ENCODE assay signal across 9 mouse cellular contexts in the genomic region with DNA sequence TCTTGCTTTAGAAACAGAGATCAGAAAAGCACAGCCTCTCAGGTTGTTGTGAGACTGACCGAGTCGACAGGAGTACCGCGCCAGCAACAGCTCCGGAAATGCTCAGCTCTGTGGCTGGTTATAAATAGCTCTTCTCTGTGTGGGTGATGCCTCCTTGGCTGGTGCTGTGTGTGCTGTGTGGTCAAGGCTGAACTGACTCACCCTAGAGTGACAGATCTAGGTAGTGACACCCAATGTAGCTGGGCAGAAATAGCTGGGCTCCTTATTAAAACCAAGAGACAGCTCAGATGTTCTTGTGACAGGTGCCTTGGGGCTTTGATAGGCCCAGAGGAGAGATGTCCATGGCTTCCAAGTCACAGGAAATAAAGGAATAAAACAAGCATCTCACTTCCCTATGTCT.
DNase-seq lines count a peak whose midpoint lies in the region; ATAC-seq and TF ChIP-seq lines count a peak whose summit lies in the region.
"Had no signal": no experiment of that assay in that cellular context is flagged by ENCODE, and none has a peak within 500 bp of the region (broad histone marks: within the 10 kb centered on the region; RNA-seq: fewer than 3 reads in every experiment).

No protein-coding gene starts in this region.

- WGBS in intestine, embryonic 15.5 days: 80% methylated on average over 5 of the region's 5 CpGs
- 90% methylated on average over 5 of the region's 5 CpGs for WGBS in midbrain, embryonic 15.5 days

- TF ChIP-seq RAD21 in CH12.LX (IDR thresholded peaks at IDR 0.05; ENCODE audit: low read depth, low read length): no peak; the same call in none of the 2 replicates

- H3K27ac ChIP-seq in CH12.LX (ENCODE audit: insufficient read depth, low read depth): no peak overlapping the region
- H3K27ac ChIP-seq in intestine, embryonic 15.5 days: no peak overlapping the region
- H3K27ac ChIP-seq in midbrain, embryonic 15.5 days: no peak overlapping the region
- H3K27ac ChIP-seq: kidney, postnatal 0 days had no signal

- no peak for TF ChIP-seq CTCF in CH12.LX (conservative IDR thresholded peaks at IDR 0.05 in 1 of 2, IDR thresholded peaks at IDR 0.05 in 1 of 2; ENCODE audit: low read depth in 2 of 2, low read length in 2 of 2)

- peak; percentile 79 for DNase-seq in 3T3-L1 (ENCODE audit: low read depth, low spot score)
- peak; percentile 93 for DNase-seq in CH12.LX (ENCODE audit: extremely low read depth)
- DNase-seq in cerebellum, postnatal 25 days: peak; percentile 59 to 75
- DNase-seq in heart, postnatal 10 days: peak; percentile 53 to 61
- peak; percentile 23 for DNase-seq in right cerebral cortex, postnatal 14 days
- DNase-seq in testis, postnatal 10 days (ENCODE audit: low spot score): no peak

- H3K36me3 ChIP-seq in CH12.LX (replicated peaks in 1 of 2; ENCODE audit: control insufficient read depth in 1 of 2, insufficient read depth in 1 of 2, low read length in 1 of 2): no peaks in the 10 kb centered on the region
- H3K36me3 ChIP-seq in intestine, embryonic 15.5 days: no peaks in the 10 kb centered on the region
- H3K36me3 ChIP-seq in midbrain, embryonic 15.5 days (replicated peaks): no peaks in the 10 kb centered on the region

- H3K4me2 ChIP-seq in CH12.LX (ENCODE audit: insufficient read depth, low read depth, poor library complexity, severe bottlenecking): peak overlapping the region; percentile 72
- no peak overlapping the region for H3K4me2 ChIP-seq in intestine, embryonic 15.5 days (replicated peaks)
- no peak overlapping the region for H3K4me2 ChIP-seq in midbrain, embryonic 15.5 days

- in situ Hi-C loops in CH12.LX (cut with MboI; ENCODE audit: low pct_ligation_motif_present, low pct_unique_long_range_greater_than_20kb, low sequenced_read_pairs): no loop called here

- TF ChIP-seq EP300 in CH12.LX (IDR thresholded peaks at IDR 0.05; ENCODE audit: low read length): peak; percentile 86

- H3K9me3 ChIP-seq in CH12.LX (replicated peaks; ENCODE audit: low read length): no peaks in the 10 kb centered on the region
- no peaks in the 10 kb centered on the region for H3K9me3 ChIP-seq in intestine, embryonic 15.5 days
- no peaks in the 10 kb centered on the region for H3K9me3 ChIP-seq in midbrain, embryonic 15.5 days

- no peak overlapping the region for H3K4me3 ChIP-seq in CH12.LX (replicated peaks in 1 of 3; ENCODE audit: low read depth in 2 of 3, low read length in 2 of 3, poor library complexity in 1 of 3)
- no peak overlapping the region for H3K4me3 ChIP-seq in intestine, embryonic 15.5 days (replicated peaks)
- no peak overlapping the region for H3K4me3 ChIP-seq in midbrain, embryonic 15.5 days

- no peaks in the 10 kb centered on the region for H3K27me3 ChIP-seq in CH12.LX (replicated peaks)
- H3K27me3 ChIP-seq in intestine, embryonic 15.5 days (replicated peaks): no peaks in the 10 kb centered on the region
- H3K27me3 ChIP-seq in midbrain, embryonic 15.5 days (replicated peaks): no peaks in the 10 kb centered on the region

- no peak for TF ChIP-seq POLR2A in CH12.LX (IDR thresholded peaks at IDR 0.05; ENCODE audit: low read depth, low read length)

- ATAC-seq in intestine, embryonic 15.5 days: no peak
- ATAC-seq in midbrain, embryonic 15.5 days (replicated peaks): no peak

- H3K9ac ChIP-seq in CH12.LX (ENCODE audit: insufficient read depth, low read depth): no peak overlapping the region
- H3K9ac ChIP-seq in intestine, embryonic 15.5 days: no peak overlapping the region
- no peak overlapping the region for H3K9ac ChIP-seq in midbrain, embryonic 15.5 days

- peaks cover 11 to 31% of the 10 kb centered on the region in 2 experiments for H3K4me1 ChIP-seq in CH12.LX (ENCODE audit: control insufficient read depth in 1 of 2, insufficient read depth in 2 of 2)
- no peaks in the 10 kb centered on the region for H3K4me1 ChIP-seq in intestine, embryonic 15.5 days (replicated peaks)
- H3K4me1 ChIP-seq in midbrain, embryonic 15.5 days: no peaks in the 10 kb centered on the region

- dilution Hi-C loops in CH12.LX (cut with MboI; ENCODE audit: extremely low pct_ligation_motif_present, extremely low pct_unique_long_range_greater_than_20kb, low sequenced_read_pairs): no loop called here

- intact Hi-C loops in heart, postnatal 10 days (cut with DNase I): no loop called here

- H3K79me2 ChIP-seq in CH12.LX (replicated peaks; ENCODE audit: control insufficient read depth, extremely low read depth, insufficient read depth, poor library complexity, severe bottlenecking): no peaks in the 10 kb centered on the region

TF ChIP-seq in CH12.LX, 34 proteins besides CTCF, POLR2A, EP300 and RAD21:
- TF ChIP-seq NRF1 (IDR thresholded peaks at IDR 0.05; ENCODE audit: low read depth, low read length) (no peak), MAX (IDR thresholded peaks at IDR 0.05; ENCODE audit: low read length) (0 out of 2 replicates have a peak, but pooled peaks have one; percentile 9), SMC3 (IDR thresholded peaks at IDR 0.05; ENCODE audit: low read depth, low read length) (0 out of 2 replicates have a peak, but pooled peaks have one; percentile 16), MXI1 (IDR thresholded peaks at IDR 0.05; ENCODE audit: low read depth, low read length) (peak; percentile 50; the same call in 1 of the 2 replicates), NELFE (IDR thresholded peaks at IDR 0.05; ENCODE audit: low read depth, low read length) (no peak), IRF4 (IDR thresholded peaks at IDR 0.05; ENCODE audit: low read depth, low read length) (peak; percentile 88), ZC3H11A (IDR thresholded peaks at IDR 0.05; ENCODE audit: low read depth, low read length) (no peak), CHD2 (IDR thresholded peaks at IDR 0.05; ENCODE audit: low read length) (peak; percentile 67; the same call in 1 of the 2 replicates), JUN (IDR thresholded peaks at IDR 0.05; ENCODE audit: insufficient read depth, low read depth, low read length) (peak; percentile 35; the same call in 1 of the 2 replicates), MAFK (IDR thresholded peaks at IDR 0.05; ENCODE audit: insufficient replicate concordance, low read length) (peak; percentile 77; the same call in 1 of the 2 replicates), RCOR1 (conservative IDR thresholded peaks at IDR 0.05; ENCODE audit: low read depth, low read length) (peak; percentile 62; the same call in 1 of the 2 replicates), MEF2A (IDR thresholded peaks at IDR 0.05; ENCODE audit: borderline replicate concordance, low read depth, low read length) (peak; percentile 99), SIN3A (IDR thresholded peaks at IDR 0.05; ENCODE audit: low read length) (peak; percentile 71; the same call in 1 of the 2 replicates), ETS1 (conservative IDR thresholded peaks at IDR 0.05; ENCODE audit: low read depth, low read length) (peak; percentile 95), BHLHE40 (IDR thresholded peaks at IDR 0.05; ENCODE audit: low read depth, low read length) (peak; percentile 91), ZKSCAN1 (IDR thresholded peaks at IDR 0.05; ENCODE audit: borderline replicate concordance, low read depth, low read length) (no peak), MAZ (IDR thresholded peaks at IDR 0.05; ENCODE audit: low read depth, low read length) (no peak), ELF1 (IDR thresholded peaks at IDR 0.05; ENCODE audit: low read depth, low read length) (peak; percentile 53; the same call in 1 of the 2 replicates), TCF12 (IDR thresholded peaks at IDR 0.05; ENCODE audit: low read depth, low read length) (peak; percentile 78)
